Mouse (Mus musculus) liver, embryonic 14.5 days (tissue): ENCODE data around the gene Taf10. TPM values are rescaled to one million over a fixed set of nuclear protein-coding genes. Genes with fewer than 3 reads are reported as not detected.
"Not testable (repeated sequence)": the region's sequence is repeated elsewhere in the genome, so short reads cannot be mapped to it uniquely, and the experiment has no call there.

ENCODE experiments used
- ATAC-seq: fragments of 200-750 bp; cut with Nextera tagmentation; 2 replicates; pipeline ENCODE4 v1.8.0; 2017; ENCODE audit warnings: moderate number of reproducible peaks, mild to moderate bottlenecking, moderate library complexity; ENCODE audit not compliant: insufficient read depth
- DNase-seq, 3 experiments: peaks; one replicate each; pipeline ENCODE4 v3.0.0-alpha.2; 2012 to 2013; ENCODE audit warnings: low read depth in 3 of 3, low spot score in 3 of 3
- H3K27ac ChIP-seq: fragments of 300-500 bp; sonication (generic); 2 replicates; pipeline ENCODE4 v1.5.1; 2014; ENCODE audit warnings: moderate library complexity, mild to moderate bottlenecking, control low read depth, inconsistent platforms
- H3K27me3 ChIP-seq: fragments of 300-500 bp; sonication (generic); 2 replicates; pipeline ENCODE4 v1.6.1; 2014; ENCODE audit warnings: mild to moderate bottlenecking, low read length, moderate library complexity; ENCODE audit not compliant: control insufficient read depth, insufficient read depth
- H3K36me3 ChIP-seq: fragments of 300-500 bp; sonication (generic); replicated peaks from 2 replicates; pipeline ENCODE4 v1.6.1; 2014; ENCODE audit warnings: low read depth; ENCODE audit not compliant: control insufficient read depth, insufficient read depth
- H3K4me1 ChIP-seq, 2 experiments: fragments of 200-500 bp in 1 of 2; fragments of 300-500 bp in 1 of 2; sonication (generic) in 1 of 2; replicated peaks; 2 replicates each; pipeline ENCODE4 v1.6.1; 2012 to 2014; ENCODE audit warnings: antibody characterized with exemption in 1 of 2, inconsistent platforms in 1 of 2, low read length in 1 of 2; ENCODE audit not compliant: control insufficient read depth in 2 of 2, insufficient read depth in 2 of 2
- H3K4me2 ChIP-seq: fragments of 300-500 bp; sonication (generic); 2 replicates; pipeline ENCODE4 v1.6.1; 2014; ENCODE audit warnings: low read depth, mild to moderate bottlenecking, control low read depth, moderate library complexity
- H3K4me3 ChIP-seq, 2 experiments: fragments of 200-500 bp in 1 of 2; fragments of 300-500 bp in 1 of 2; sonication (generic) in 1 of 2; 2 replicates each; pipeline ENCODE4 v1.5.1; 2012 to 2014; ENCODE audit warnings: low read depth in 2 of 2, low read length in 2 of 2, mild to moderate bottlenecking in 2 of 2, control low read depth in 1 of 2, inconsistent platforms in 1 of 2, moderate library complexity in 1 of 2; ENCODE audit not compliant: insufficient read depth in 1 of 2
- H3K9ac ChIP-seq: fragments of 300-500 bp; sonication (generic); replicated peaks from 2 replicates; pipeline ENCODE4 v1.6.1; 2014; ENCODE audit warnings: mild to moderate bottlenecking, control low read depth, moderate library complexity
- H3K9me3 ChIP-seq: fragments of 300-500 bp; sonication (generic); 2 replicates; pipeline ENCODE4 v1.6.1; 2016; ENCODE audit warnings: low read length, mixed read lengths; ENCODE audit not compliant: control insufficient read depth
- CTCF ChIP-seq: IDR thresholded peaks from 2 replicates; pipeline ENCODE4 v1.5.1; 2016; ENCODE audit warnings: antibody characterized with exemption, low read depth, control low read depth
- EP300 ChIP-seq: IDR thresholded peaks from 2 replicates; pipeline ENCODE4 v1.6.1; 2016; ENCODE audit warnings: antibody characterized with exemption, low read depth
- WGBS: fragments of 180-500 bp; shearing (Covaris S2); extraction: QIAGEN DNeasy Blood & Tissue Kit; methylation state at CpG from one replicate; pipeline ENCODE4 v1.1.7; 2014; ENCODE audit not compliant: insufficient replicate concordance; 5-methylcytosine and 5-hydroxymethylcytosine counted together
- polyA plus RNA-seq, 2 experiments: library from polyadenylated mRNA; depleted of rRNA in 1 of 2; stranded (reverse) in 1 of 2; unstranded in 1 of 2; fragments of >200 nt; fragmentation: Nextera tagmentation in 1 of 2; extraction: Ambion mirVana in 1 of 2; gene quantifications; 2 replicates each; pipeline versions ENCODE4 v1.2.1 to v1.2.3; 2012 to 2014

Gene Taf10
- polyA plus RNA-seq, 2 experiments = 163 to 197 TPM

DNA sequence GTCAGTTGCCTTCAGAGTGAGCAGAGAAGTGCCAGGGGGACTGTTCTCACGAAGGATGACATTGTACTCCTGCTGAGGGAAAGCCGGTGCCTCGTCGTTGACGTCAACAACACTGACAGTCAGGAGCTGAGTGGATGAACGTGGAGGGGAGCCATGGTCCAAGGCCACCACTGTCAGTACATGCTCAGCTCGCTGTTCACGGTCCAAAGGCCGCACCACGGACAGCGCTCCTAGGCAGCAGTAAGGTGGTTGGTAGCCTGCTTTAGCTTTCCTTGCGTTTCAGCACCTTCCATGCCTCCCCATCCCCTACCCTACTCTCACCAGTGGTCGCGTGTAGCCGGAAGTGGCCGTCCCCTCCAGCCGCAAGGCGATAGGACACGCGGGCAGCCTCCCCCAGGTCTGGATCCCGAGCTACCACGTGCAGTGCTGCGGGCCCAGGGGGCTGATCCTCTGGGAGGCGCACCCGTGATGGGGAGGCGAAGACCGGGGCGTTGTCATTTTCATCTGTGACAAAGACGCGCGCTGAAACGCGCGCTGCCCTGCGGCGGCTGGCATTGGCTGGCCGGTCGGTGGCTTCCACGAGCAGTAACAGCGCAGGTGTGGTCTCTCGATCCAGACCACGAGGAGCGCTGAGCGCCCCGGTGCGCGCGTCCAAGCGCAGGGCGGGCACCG, 17.8 kb upstream of the Taf10 start:
- peak overlapping the region; percentile 48 for H3K4me2 ChIP-seq
- WGBS = 7% methylated on average over 51 of the region's 51 CpGs

DNA sequence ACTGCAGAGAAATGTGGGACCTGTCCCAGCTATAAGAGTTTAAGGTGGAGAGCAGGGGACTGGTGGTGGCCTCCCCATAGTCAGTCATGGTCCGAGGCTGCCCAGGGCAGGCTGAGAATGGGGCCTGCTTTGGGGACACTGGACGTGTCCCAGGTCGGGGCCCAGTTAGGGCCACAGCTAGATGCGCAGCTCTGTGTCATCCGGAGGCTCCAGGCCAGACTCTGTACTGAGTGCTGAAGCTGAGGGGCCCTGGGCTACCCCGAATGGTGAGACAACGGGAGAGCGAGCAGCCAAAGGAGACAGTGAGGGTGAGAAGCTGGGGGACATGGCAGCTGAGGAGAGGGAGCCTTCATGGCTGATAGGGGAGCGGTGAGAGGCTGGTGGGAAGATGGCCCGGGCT, 9.1 kb upstream of the Taf10 start:
- no peak overlapping the region for H3K4me3 ChIP-seq
- ATAC-seq (no peak), DNase-seq (no peak)
- TF ChIP-seq CTCF (no peak), EP300 (no peak)
- H3K4me1 ChIP-seq = peaks cover 6 to 7% of the 10 kb centered on the region in 2 experiments
- no peak overlapping the region for H3K4me2 ChIP-seq
- H3K9ac ChIP-seq = no peak overlapping the region
- WGBS = 73% methylated on average over 10 of the region's 10 CpGs
- no peak overlapping the region for H3K27ac ChIP-seq
- H3K27me3 ChIP-seq = no peaks in the 10 kb centered on the region
- no peaks in the 10 kb centered on the region for H3K9me3 ChIP-seq
- no peaks in the 10 kb centered on the region for H3K36me3 ChIP-seq

More for the DNA sequence above, 17.8 kb upstream of the Taf10 start:
- H3K36me3 ChIP-seq = no peaks in the 10 kb centered on the region
- TF ChIP-seq CTCF (no peak), EP300 (no peak)
- no peak overlapping the region for H3K9ac ChIP-seq
- peak overlapping the region in 1 of 2 experiments; percentile 16; a peak in 2 of 4 replicates for H3K4me3 ChIP-seq
- H3K27ac ChIP-seq = no peak overlapping the region
- DNase-seq (no peak), ATAC-seq (peak; percentile 31; the same call in 1 of the 2 replicates)
- H3K9me3 ChIP-seq = no peaks in the 10 kb centered on the region
- peaks cover 11% of the 10 kb centered on the region for H3K27me3 ChIP-seq
- no peaks in the 10 kb centered on the region for H3K4me1 ChIP-seq

DNA sequence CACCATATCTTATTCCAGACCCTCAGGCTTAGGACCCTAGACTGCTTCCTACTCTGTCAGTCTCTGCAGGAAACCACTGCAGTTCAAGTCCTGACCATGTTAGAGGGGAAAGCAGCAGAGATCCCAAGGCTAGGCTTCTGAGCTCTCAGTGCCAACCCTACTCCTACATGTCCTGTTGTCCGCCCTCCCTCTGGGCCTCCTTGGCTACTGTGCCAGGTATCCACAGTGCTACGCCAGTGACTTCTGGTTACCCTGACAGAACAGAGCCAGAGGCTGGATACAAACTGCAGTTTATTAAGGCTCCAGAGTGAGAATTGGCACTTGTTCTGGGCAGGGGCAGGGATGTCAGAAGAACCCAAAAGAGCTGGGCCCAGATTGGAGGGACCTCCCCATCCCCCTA, 8.6 kb upstream of the Taf10 start:
- DNase-seq (no peak), ATAC-seq (no peak)
- Histone ChIP-seq H3K36me3 (no peaks in the 10 kb centered on the region; the same call in 1 of the 2 replicates), H3K4me3 (no peak overlapping the region), H3K9ac (no peak overlapping the region), H3K27me3 (no peaks in the 10 kb centered on the region), H3K27ac (no peak overlapping the region), H3K4me2 (no peak overlapping the region), H3K9me3 (no peaks in the 10 kb centered on the region), H3K4me1 (peaks cover 6 to 7% of the 10 kb centered on the region in 2 experiments)
- 65% methylated on average over 2 of the region's 2 CpGs for WGBS
- TF ChIP-seq CTCF (no peak), EP300 (no peak)

DNA sequence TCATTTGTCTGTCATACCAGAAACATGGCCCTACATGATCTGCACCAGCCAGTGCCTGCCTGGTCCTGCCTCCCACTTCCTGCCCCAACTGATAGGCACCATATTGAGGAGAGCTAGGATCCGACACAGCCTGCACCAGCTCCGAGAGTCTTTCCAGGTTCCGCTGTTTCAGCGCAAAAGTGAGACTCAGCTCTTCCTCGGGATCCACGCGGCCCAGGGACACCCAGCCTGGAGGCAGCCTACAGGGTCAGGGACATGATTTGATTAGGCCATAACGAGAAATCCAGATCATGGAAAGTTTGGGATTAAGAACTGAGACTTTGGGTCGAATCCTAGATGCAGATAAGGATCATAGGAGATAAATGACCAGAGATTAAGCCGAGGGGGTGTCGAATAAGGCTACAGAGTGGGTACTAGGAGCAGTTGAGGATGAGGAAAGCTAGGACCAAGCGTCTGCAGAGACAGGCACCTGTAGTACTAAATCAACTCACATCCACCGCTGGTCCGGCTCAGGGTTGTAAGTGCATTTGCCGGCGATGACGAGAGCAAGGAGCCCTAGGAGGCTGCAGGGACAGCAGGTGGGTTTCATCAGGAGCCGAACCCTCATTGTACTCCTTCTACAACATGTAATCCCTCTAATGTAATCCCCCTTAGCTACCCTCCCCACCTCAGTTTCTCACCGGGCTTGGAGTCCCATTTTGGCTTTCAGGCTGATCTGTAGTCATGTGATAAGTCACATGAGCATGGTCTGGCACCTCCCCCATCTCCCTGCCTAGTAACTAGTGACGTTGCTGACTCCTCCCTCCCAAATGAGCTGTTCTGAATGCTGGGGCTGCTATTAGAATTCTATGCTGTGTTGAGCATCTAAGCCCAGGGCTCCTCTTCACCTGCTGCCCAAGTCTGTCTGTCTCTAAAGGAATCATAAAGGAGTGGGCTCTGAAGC, 7.6 kb upstream of the Taf10 start, which contains the start of gene Tpp1:
Tpp1 (minus strand) TSS at position 745 of the 943 bp plus-strand sequence.
- H3K4me2 ChIP-seq = peak within 1 kb of the TSS; percentile 80
- H3K27ac ChIP-seq = peak within 1 kb of the TSS; percentile 57
- peak; percentile 84 to 88 (median 87) for DNase-seq
- 15% methylated on average over 20 of the region's 20 CpGs for WGBS
- TF ChIP-seq CTCF = no peak
- no peak for TF ChIP-seq EP300
- H3K27me3 ChIP-seq = no peaks in the 10 kb centered on the region
- H3K9me3 ChIP-seq = no peaks in the 10 kb centered on the region
- ATAC-seq = peak; percentile 88
- peaks cover 1% of the 10 kb centered on the region; the same call in 1 of the 2 replicates for H3K36me3 ChIP-seq
- peak within 1 kb of the TSS; percentile 85 to 95 for H3K4me3 ChIP-seq
- H3K4me1 ChIP-seq = peaks cover 6 to 7% of the 10 kb centered on the region in 2 experiments
- H3K9ac ChIP-seq = peak within 1 kb of the TSS; percentile 90

DNA sequence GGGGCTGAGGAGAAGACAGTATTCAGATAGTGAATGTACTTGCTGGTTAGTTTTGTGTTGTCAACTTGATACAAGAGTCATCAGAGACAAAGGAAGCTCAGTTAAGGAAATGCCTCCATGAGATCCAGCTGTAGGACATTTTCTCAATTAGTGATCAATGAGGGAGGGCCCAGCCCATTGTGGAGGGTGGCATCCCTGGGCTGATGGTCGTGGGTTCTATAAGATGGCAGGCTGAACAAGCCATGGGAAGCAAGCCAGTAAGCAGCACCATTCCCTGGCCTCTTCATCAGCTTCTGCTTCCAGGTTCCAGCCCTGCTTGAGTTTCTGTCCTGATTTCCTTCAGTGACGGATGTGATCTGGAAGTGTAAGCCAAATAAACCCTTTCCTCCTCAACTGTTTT, 3.6 kb upstream of the Taf10 start:
- H3K9ac ChIP-seq = no peak overlapping the region
- no peaks in the 10 kb centered on the region for H3K9me3 ChIP-seq
- no peak overlapping the region for H3K27ac ChIP-seq
- WGBS = 71% methylated on average over 2 of the region's 2 CpGs
- H3K4me1 ChIP-seq = peaks cover 16% of the 10 kb centered on the region in 2 experiments
- ATAC-seq (no peak), DNase-seq (no peak)
- no peaks in the 10 kb centered on the region for H3K27me3 ChIP-seq
- H3K4me3 ChIP-seq = no peak overlapping the region
- no peak overlapping the region for H3K4me2 ChIP-seq
- H3K36me3 ChIP-seq = peaks cover 9% of the 10 kb centered on the region
- TF ChIP-seq CTCF = no peak
- no peak for TF ChIP-seq EP300

DNA sequence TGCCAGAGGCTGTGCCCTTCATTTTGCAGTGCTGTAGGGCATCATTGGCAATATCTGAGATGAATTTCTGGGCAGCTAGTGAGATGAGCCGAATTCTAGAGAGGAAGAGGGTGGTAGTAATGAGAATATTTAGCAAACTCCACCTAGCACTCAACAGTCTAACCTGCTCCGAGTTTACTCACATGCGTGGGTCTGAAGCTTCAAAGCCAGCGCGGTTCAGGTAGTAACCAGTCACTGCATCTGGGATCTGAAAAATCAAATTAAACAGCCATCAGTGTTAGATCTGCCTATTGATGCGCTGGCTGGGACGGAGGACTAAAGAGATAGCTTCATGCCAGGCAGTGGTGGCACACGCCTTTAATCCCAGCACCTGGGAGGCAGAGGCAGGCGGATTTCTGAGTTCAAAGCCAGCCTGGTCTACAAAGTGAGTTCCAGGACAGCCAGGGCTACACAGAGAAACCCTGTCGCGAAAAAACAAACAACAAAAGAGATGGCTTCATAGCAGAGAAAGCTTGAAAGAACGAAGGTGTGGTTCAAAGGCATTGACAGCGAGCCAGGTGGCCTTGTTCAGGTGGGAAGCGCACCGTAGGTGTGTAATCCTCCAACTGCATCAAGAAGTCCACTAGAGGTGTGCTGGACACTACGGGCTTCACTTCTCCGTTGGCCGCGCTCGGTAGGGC, 775 bp downstream of the Taf10 start:
- Histone ChIP-seq H3K27ac (peak overlapping the region; percentile 91; the same call in 1 of the 2 replicates), H3K4me2 (peak overlapping the region; percentile 80), H3K9ac (peak overlapping the region; percentile 96), H3K4me3 (peak overlapping the region; percentile 84 to 99), H3K4me1 (peaks cover 22 to 24% of the 10 kb centered on the region in 2 experiments), H3K36me3 (peaks cover 35% of the 10 kb centered on the region)
- not testable (repeated sequence) for H3K9me3 ChIP-seq, H3K27me3 ChIP-seq, DNase-seq, ATAC-seq
- WGBS = 25% methylated on average over 20 of the region's 20 CpGs
